Mouse (Mus musculus) heart, adult 2 months (tissue): ENCODE data around the gene Smarca2.

Experiments
- CTCF ChIP-seq: fragments of 200-600 bp; IDR thresholded peaks from 2 replicates; pipeline ENCODE4 v1.8.1; 2022; ENCODE audit warnings: antibody characterized with exemption, mild to moderate bottlenecking, moderate library complexity
- EP300 ChIP-seq: fragments of 200-500 bp; IDR thresholded peaks from 2 replicates; pipeline ENCODE4 v1.6.1; 2011; ENCODE audit warnings: low read depth, low read length, control low read depth; ENCODE audit not compliant: insufficient read depth
- POLR2A ChIP-seq: fragments of 200-500 bp; IDR thresholded peaks from 2 replicates; pipeline ENCODE4 v1.6.1; 2011; ENCODE audit warnings: mild to moderate bottlenecking, low read depth, low read length, control low read depth; ENCODE audit not compliant: insufficient read depth

GRCm38 (mm10) chr19:26658324-26658723, 53.5 kb downstream of the Smarca2 start:
- TF ChIP-seq POLR2A (no peak), CTCF (no peak), EP300 (no peak)
